Mouse (Mus musculus) embryonic fibroblast, embryonic 13.5 days (primary cell): ENCODE measurements at regions not wholly inside any gene's neighbourhood (a gene's known extent, or its start where the extent isn't known, plus 50 kb on each side); places are given as distances from the start of the nearest gene placed in this dataset.
"Not testable (repeated sequence)": the region's sequence is repeated elsewhere in the genome, so short reads cannot be mapped to it uniquely, and the experiment has no call there.

ENCODE experiments used
- CTCF ChIP-seq: IDR thresholded peaks from 2 replicates; pipeline ENCODE4 v1.5.1; 2011; ENCODE audit warnings: mild to moderate bottlenecking, control low read depth, low read length, moderate library complexity, borderline replicate concordance; ENCODE audit not compliant: insufficient read depth
- POLR2A ChIP-seq: IDR thresholded peaks from 2 replicates; pipeline ENCODE4 v1.6.1; 2011; ENCODE audit warnings: low read depth, mild to moderate bottlenecking, control low read depth, low read length, moderate library complexity

DNA sequence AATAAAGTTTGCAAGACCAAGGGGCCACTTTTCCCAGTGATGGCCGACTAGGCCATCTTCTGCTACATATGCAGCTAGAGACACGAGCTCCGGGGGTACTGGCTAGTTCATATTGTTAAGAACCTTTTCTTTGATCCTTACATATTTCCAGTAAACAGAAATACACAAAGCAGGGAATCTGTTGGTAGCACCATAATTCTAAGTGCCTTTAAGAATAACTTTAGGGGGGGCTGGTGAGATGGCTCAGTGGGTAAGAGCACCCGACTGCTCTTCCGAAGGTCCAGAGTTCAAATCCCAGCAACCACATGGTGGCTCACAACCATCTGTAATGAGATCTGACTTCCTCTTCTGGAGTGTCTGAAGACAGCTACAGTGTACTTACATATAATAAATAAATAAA lies 116.4 kb upstream of the Fam3c start:
- TF ChIP-seq CTCF, POLR2A: not testable (repeated sequence)
